Mouse (Mus musculus): ENCODE data around the gene Car9. TPM values are rescaled to one million over a fixed set of nuclear protein-coding genes. Genes with fewer than 3 reads are reported as not detected.
"Not testable (repeated sequence)": the region's sequence is repeated elsewhere in the genome, so short reads cannot be mapped to it uniquely, and the experiment has no call there.

Gene Car9
- total RNA-seq, 2 experiments from 2014 or later = 2.2 to 2.7 TPM

GRCm38 (mm10) chr4:43530081-43530501 lies 23.3 kb downstream of the Car9 start:
- DNase-seq = no peak

- peak; percentile 48 for DNase-seq
Measured at GRCm38 (mm10) chr4:43530581-43530980, 23.8 kb downstream of the Car9 start.

- no peak for DNase-seq
Measured at GRCm38 (mm10) chr4:43533270-43533669, 26.5 kb downstream of the Car9 start.

GRCm38 (mm10) chr4:43535628-43536027 lies 28.9 kb downstream of the Car9 start:
- DNase-seq = no peak

GRCm38 (mm10) chr4:43536031-43536430 lies 29.3 kb downstream of the Car9 start:
- no peak for DNase-seq

- no peak for DNase-seq
Measured at GRCm38 (mm10) chr4:43542044-43542443, 35.3 kb downstream of the Car9 start.

GRCm38 (mm10) chr4:43546375-43547047 lies 39.7 kb downstream of the Car9 start:
- no peak for DNase-seq

- no peak for DNase-seq
Measured at GRCm38 (mm10) chr4:43547160-43547559, 40.4 kb downstream of the Car9 start.

- no peak for DNase-seq
Measured at GRCm38 (mm10) chr4:43549055-43549454, 42.3 kb downstream of the Car9 start.

- not testable (repeated sequence) for DNase-seq
Measured at GRCm38 (mm10) chr4:43551854-43552253, 45.1 kb downstream of the Car9 start.

- DNase-seq = no peak
Measured at GRCm38 (mm10) chr4:43552437-43552836, 45.7 kb downstream of the Car9 start.

GRCm38 (mm10) chr4:43553891-43554290 lies 47.1 kb downstream of the Car9 start:
- DNase-seq = no peak

- no peak for DNase-seq
Measured at GRCm38 (mm10) chr4:43555926-43556325, 49.2 kb downstream of the Car9 start.

- no peak for DNase-seq
Measured at GRCm38 (mm10) chr4:43558028-43558630, 51.4 kb downstream of the Car9 start.

GRCm38 (mm10) chr4:43558631-43559356 lies 52.0 kb downstream of the Car9 start:
- peak; percentile 56 for DNase-seq

GRCm38 (mm10) chr4:43559519-43560242 lies 52.9 kb downstream of the Car9 start:
- no peak for DNase-seq

GRCm38 (mm10) chr4:43560243-43560611 lies 53.5 kb downstream of the Car9 start:
- peak; percentile 65 for DNase-seq

- DNase-seq = no peak
Measured at GRCm38 (mm10) chr4:43560976-43561375, 54.2 kb downstream of the Car9 start.

- no peak for DNase-seq
Measured at GRCm38 (mm10) chr4:43561436-43561996, 54.8 kb downstream of the Car9 start.

- DNase-seq = peak; percentile 93
Measured at GRCm38 (mm10) chr4:43561997-43562768, 55.4 kb downstream of the Car9 start, which contains the start of the genes Creb3 and Tln1. Gene Creb3, plus strand, starts transcription at chr4:43562332. Gene Tln1, minus strand, starts transcription at chr4:43562691.
